11 mouse cellular contexts compared by ENCODE assay signal in the genomic region with DNA sequence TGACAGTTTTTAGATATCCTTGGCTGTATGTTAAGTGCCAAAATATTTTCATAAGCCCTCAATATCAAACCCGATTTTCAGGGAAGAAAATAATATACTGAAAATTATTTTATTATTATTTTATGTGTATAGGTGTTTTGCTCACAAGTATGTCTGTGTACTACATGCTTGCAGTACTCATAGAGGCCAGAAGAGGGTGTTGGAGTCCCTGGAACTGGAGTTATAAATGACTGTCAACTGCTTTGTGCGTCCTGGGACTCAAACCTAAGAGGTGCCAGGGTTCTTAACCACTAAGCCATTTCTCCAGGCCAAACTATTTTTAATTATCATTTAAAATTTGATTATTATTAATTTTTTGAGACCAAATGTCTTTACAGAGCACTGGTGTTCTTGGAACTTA.
DNase-seq lines count a peak whose midpoint lies in the region; ATAC-seq and TF ChIP-seq lines count a peak whose summit lies in the region.
"Had no signal": no experiment of that assay in that cellular context is flagged by ENCODE, and none has a peak within 500 bp of the region (broad histone marks: within the 10 kb centered on the region; RNA-seq: fewer than 3 reads in every experiment).

No protein-coding gene starts in this region.

- no peaks in the 10 kb centered on the region for H3K4me1 ChIP-seq in kidney, adult 2 months (ENCODE audit: control insufficient read depth, insufficient read depth, low read length)
- H3K4me1 ChIP-seq in kidney, embryonic 16.5 days (ENCODE audit: insufficient read depth, low read length): no peaks in the 10 kb centered on the region
- H3K4me1 ChIP-seq in neural tube, embryonic 11.5 days (ENCODE audit: control insufficient read depth, insufficient read depth, low read length): no peaks in the 10 kb centered on the region
- no peaks in the 10 kb centered on the region; the same call in 1 of the 2 replicates for H3K4me1 ChIP-seq in neural tube, embryonic 15.5 days
- H3K4me1 ChIP-seq: embryonic facial prominence, embryonic 12.5 days; lung, embryonic 15.5 days had no signal

- H3K27me3 ChIP-seq in kidney, adult 2 months (replicated peaks; ENCODE audit: control insufficient read depth, insufficient read depth, low read length): 0 out of 2 replicates have a peak, but pooled peaks cover 1% of the 10 kb centered on the region
- no peaks in the 10 kb centered on the region for H3K27me3 ChIP-seq in kidney, embryonic 16.5 days (ENCODE audit: insufficient read depth, low read length)
- no peaks in the 10 kb centered on the region for H3K27me3 ChIP-seq in neural tube, embryonic 11.5 days (ENCODE audit: control insufficient read depth, insufficient read depth, low read length)
- H3K27me3 ChIP-seq in neural tube, embryonic 15.5 days (replicated peaks): no peaks in the 10 kb centered on the region
- H3K27me3 ChIP-seq: embryonic facial prominence, embryonic 12.5 days; lung, embryonic 15.5 days had no signal

- TF ChIP-seq POLR2A in kidney, adult 2 months (IDR thresholded peaks at IDR 0.05; ENCODE audit: low read depth, low read length): no peak

- no peak overlapping the region for H3K4me2 ChIP-seq in kidney, embryonic 16.5 days (replicated peaks; ENCODE audit: low read depth, low read length)
- no peak overlapping the region for H3K4me2 ChIP-seq in neural tube, embryonic 11.5 days (ENCODE audit: low read depth)
- H3K4me2 ChIP-seq in neural tube, embryonic 15.5 days: no peak overlapping the region
- H3K4me2 ChIP-seq: embryonic facial prominence, embryonic 12.5 days; lung, embryonic 15.5 days had no signal

- no peak overlapping the region for H3K4me3 ChIP-seq in kidney, adult 2 months (ENCODE audit: insufficient read depth, low read depth, low read length)
- no peak overlapping the region for H3K4me3 ChIP-seq in kidney, embryonic 16.5 days (ENCODE audit: low read length)
- no peak overlapping the region for H3K4me3 ChIP-seq in neural tube, embryonic 11.5 days (ENCODE audit: low read depth, low read length)
- H3K4me3 ChIP-seq in neural tube, embryonic 15.5 days (replicated peaks): no peak overlapping the region
- H3K4me3 ChIP-seq: embryonic facial prominence, embryonic 12.5 days; lung, embryonic 15.5 days; myocyte had no signal

- no peak for DNase-seq in kidney, adult 2 months
- DNase-seq in neural tube, embryonic 11.5 days (ENCODE audit: low spot score): peak; percentile 21
- peak; percentile 21 for DNase-seq in adipocyte (ENCODE audit: low spot score)
- DNase-seq in frontal cortex, adult 2 months (ENCODE audit: extremely low spot score in 1 of 2, low spot score in 1 of 2): no peak
- no peak for DNase-seq in left cerebral cortex, adult 18-20 months (ENCODE audit: low spot score in 2 of 2)
- DNase-seq: layer of hippocampus, adult 9-11 months had no signal

- H3K36me3 ChIP-seq in kidney, adult 2 months (ENCODE audit: control insufficient read depth, insufficient read depth, low read length): no peaks in the 10 kb centered on the region
- H3K36me3 ChIP-seq in kidney, embryonic 16.5 days (ENCODE audit: insufficient read depth, low read length): no peaks in the 10 kb centered on the region
- no peaks in the 10 kb centered on the region for H3K36me3 ChIP-seq in neural tube, embryonic 11.5 days (ENCODE audit: control insufficient read depth, insufficient read depth, low read length)
- no peaks in the 10 kb centered on the region for H3K36me3 ChIP-seq in neural tube, embryonic 15.5 days
- H3K36me3 ChIP-seq: embryonic facial prominence, embryonic 12.5 days; lung, embryonic 15.5 days had no signal

- ATAC-seq in kidney, embryonic 16.5 days (ENCODE audit: low FRiP score, low TSS enrichment): no peak
- ATAC-seq in neural tube, embryonic 11.5 days (ENCODE audit: insufficient read depth, low FRiP score, low TSS enrichment): no peak
- no peak for ATAC-seq in neural tube, embryonic 15.5 days (ENCODE audit: low FRiP score)

- H3K9ac ChIP-seq in kidney, embryonic 16.5 days (replicated peaks; ENCODE audit: low read length): no peak overlapping the region
- no peak overlapping the region for H3K9ac ChIP-seq in neural tube, embryonic 11.5 days (ENCODE audit: low read length)
- H3K9ac ChIP-seq in neural tube, embryonic 15.5 days (replicated peaks): no peak overlapping the region
- H3K9ac ChIP-seq: embryonic facial prominence, embryonic 12.5 days; lung, embryonic 15.5 days had no signal

- TF ChIP-seq CTCF in kidney, adult 2 months (conservative IDR thresholded peaks at IDR 0.05; ENCODE audit: insufficient read depth, insufficient read length, low read depth, low read length): 0 out of 2 replicates have a peak, but pooled peaks have one; percentile 26

- no peak overlapping the region for H3K27ac ChIP-seq in kidney, adult 2 months (ENCODE audit: insufficient read depth, low read depth, low read length)
- no peak overlapping the region for H3K27ac ChIP-seq in kidney, embryonic 16.5 days (ENCODE audit: low read length)
- H3K27ac ChIP-seq in neural tube, embryonic 11.5 days (ENCODE audit: low read depth, low read length): no peak overlapping the region
- H3K27ac ChIP-seq in neural tube, embryonic 15.5 days (replicated peaks): no peak overlapping the region
- H3K27ac ChIP-seq: embryonic facial prominence, embryonic 12.5 days; lung, embryonic 15.5 days had no signal

- H3K9me3 ChIP-seq in kidney, embryonic 16.5 days (ENCODE audit: low read length): peaks cover 1% of the 10 kb centered on the region; the same call in 1 of the 2 replicates
- no peaks in the 10 kb centered on the region for H3K9me3 ChIP-seq in neural tube, embryonic 11.5 days (ENCODE audit: control insufficient read depth, low read length)
- H3K9me3 ChIP-seq in neural tube, embryonic 15.5 days (replicated peaks): no peaks in the 10 kb centered on the region
- H3K9me3 ChIP-seq: embryonic facial prominence, embryonic 12.5 days; lung, embryonic 15.5 days had no signal

- WGBS in kidney, adult 2 months: 58% methylated on average over 2 of the region's 2 CpGs
- WGBS in kidney, embryonic 16.5 days: 58% methylated on average over 2 of the region's 2 CpGs
- 54% methylated on average over 2 of the region's 2 CpGs for WGBS in neural tube, embryonic 11.5 days
- 43% methylated on average over 2 of the region's 2 CpGs for WGBS in neural tube, embryonic 15.5 days

Comparison
In these comparisons a context has a peak if more than half of its experiments do, and no peak if none do; other contexts are left out.
1. DNase-seq: peak in neural tube, embryonic 11.5 days (single experiment) and adipocyte (single experiment); none in kidney, adult 2 months (single experiment), frontal cortex, adult 2 months (0 of 2) and left cerebral cortex, adult 18-20 months (0 of 2).